Mouse (Mus musculus): ENCODE measurements around the gene Pim3. TPM values are rescaled to one million over a fixed set of nuclear protein-coding genes. Genes with fewer than 3 reads are reported as not detected.

Pim3 gene
- polyA plus RNA-seq, 1 experiment from 2014 or later = 48.6 TPM

GRCm38 (mm10) chr15:88854119-88854968 is 7.6 kb upstream of the Pim3 start:
- Histone ChIP-seq H3K27ac (ENCODE audit: low read depth) (peak overlapping the region; percentile 65; the same call in 1 of the 2 replicates), H3K4me2 (0 out of 2 replicates have a peak overlapping the region, but pooled peaks have one; percentile 7), H3K9ac (no peak overlapping the region), H3K4me3 (ENCODE audit: low read depth, low read length) (no peak overlapping the region), H3K27me3 (ENCODE audit: insufficient read depth, low read length) (no peaks in the 10 kb centered on the region), H3K4me1 (ENCODE audit: insufficient read depth) (peaks cover 23% of the 10 kb centered on the region), H3K9me3 (ENCODE audit: low read depth, low read length) (no peaks in the 10 kb centered on the region), H3K36me3 (ENCODE audit: insufficient read depth) (no peaks in the 10 kb centered on the region)
- TF ChIP-seq CTCF (IDR thresholded peaks at IDR 0.05; ENCODE audit: low read depth) = no peak
- peak; percentile 62 for DNase-seq
- ATAC-seq (ENCODE audit: insufficient read depth) = peak; percentile 25; the same call in 1 of the 2 replicates
- WGBS = 35% methylated on average over 6 of the region's 6 CpGs

DNA sequence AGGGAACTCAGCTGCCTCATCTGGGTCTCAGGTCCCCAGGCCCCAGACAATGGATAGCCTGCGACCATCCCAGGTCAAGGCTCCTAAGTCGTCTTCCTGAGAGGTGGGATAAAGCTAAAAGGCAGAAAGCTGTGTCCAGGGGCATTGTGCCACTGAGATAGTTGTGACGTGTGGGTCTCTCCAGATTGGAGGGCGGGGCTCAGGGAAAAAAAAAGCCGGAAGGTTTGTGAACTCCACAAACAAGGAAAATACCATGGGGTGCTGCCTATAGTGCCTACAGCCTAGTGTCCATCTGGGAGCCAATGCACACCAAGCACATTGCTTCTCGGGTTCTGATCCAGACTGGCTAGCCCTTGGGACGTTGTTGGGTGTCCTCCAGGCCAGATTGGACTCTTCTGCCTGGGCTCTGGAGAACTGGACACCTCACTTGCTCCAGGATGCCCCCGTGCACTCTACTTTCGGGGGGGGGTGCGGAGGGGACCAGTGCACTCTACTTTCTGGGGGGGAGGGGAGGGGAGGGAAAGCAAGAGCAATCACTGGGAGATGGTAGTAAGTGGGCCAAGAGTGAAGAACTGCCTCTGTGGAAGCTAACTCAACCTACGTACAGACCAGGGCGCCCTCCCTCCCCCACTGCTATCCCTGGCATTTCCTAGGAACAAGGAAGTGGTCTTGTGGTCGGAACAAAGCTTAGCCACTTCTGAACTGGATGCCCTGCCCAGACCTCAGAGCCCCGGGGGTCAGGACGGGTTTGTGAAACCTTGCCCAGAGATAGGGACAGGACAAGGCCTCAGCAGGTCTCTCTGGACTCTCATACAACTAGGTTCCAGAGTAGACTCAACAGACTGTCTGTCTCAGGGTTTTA is 6.8 kb upstream of the Pim3 start:
- no peak overlapping the region for H3K9ac ChIP-seq
- no peak overlapping the region for H3K4me3 ChIP-seq (ENCODE audit: low read depth, low read length)
- ATAC-seq (ENCODE audit: insufficient read depth) (no peak), DNase-seq (no peak)
- 59% methylated on average over 15 of the region's 15 CpGs for WGBS
- H3K27me3 ChIP-seq (ENCODE audit: insufficient read depth, low read length) = no peaks in the 10 kb centered on the region
- H3K4me2 ChIP-seq = 0 out of 2 replicates have a peak overlapping the region, but pooled peaks have one; percentile 7
- H3K36me3 ChIP-seq (ENCODE audit: insufficient read depth) = no peaks in the 10 kb centered on the region
- H3K9me3 ChIP-seq (ENCODE audit: low read depth, low read length) = no peaks in the 10 kb centered on the region
- peak overlapping the region; percentile 48; the same call in 1 of the 2 replicates for H3K27ac ChIP-seq (ENCODE audit: low read depth)
- H3K4me1 ChIP-seq (ENCODE audit: insufficient read depth) = peaks cover 23% of the 10 kb centered on the region
- TF ChIP-seq CTCF (IDR thresholded peaks at IDR 0.05; ENCODE audit: low read depth) = no peak

GRCm38 (mm10) chr15:88855896-88856417 is 6.0 kb upstream of the Pim3 start:
- Histone ChIP-seq H3K9ac (no peak overlapping the region), H3K27ac (ENCODE audit: low read depth) (no peak overlapping the region), H3K4me2 (no peak overlapping the region), H3K27me3 (ENCODE audit: insufficient read depth, low read length) (no peaks in the 10 kb centered on the region), H3K4me1 (ENCODE audit: insufficient read depth) (peaks cover 17% of the 10 kb centered on the region), H3K4me3 (ENCODE audit: low read depth, low read length) (no peak overlapping the region), H3K36me3 (ENCODE audit: insufficient read depth) (no peaks in the 10 kb centered on the region), H3K9me3 (ENCODE audit: low read depth, low read length) (no peaks in the 10 kb centered on the region)
- no peak for TF ChIP-seq CTCF (IDR thresholded peaks at IDR 0.05; ENCODE audit: low read depth)
- ATAC-seq (ENCODE audit: insufficient read depth) (no peak), DNase-seq (no peak)
- WGBS = 72% methylated on average over 6 of the region's 6 CpGs

- WGBS = 80% methylated on average over 5 of the region's 5 CpGs
- no peak overlapping the region for H3K9ac ChIP-seq
- H3K4me3 ChIP-seq (ENCODE audit: low read depth, low read length) = no peak overlapping the region
- no peaks in the 10 kb centered on the region for H3K9me3 ChIP-seq (ENCODE audit: low read depth, low read length)
- H3K27me3 ChIP-seq (ENCODE audit: insufficient read depth, low read length) = no peaks in the 10 kb centered on the region
- no peak overlapping the region for H3K4me2 ChIP-seq
- peaks cover 20% of the 10 kb centered on the region for H3K4me1 ChIP-seq (ENCODE audit: insufficient read depth)
- H3K36me3 ChIP-seq (ENCODE audit: insufficient read depth) = no peaks in the 10 kb centered on the region
- no peak for ATAC-seq (ENCODE audit: insufficient read depth)
- H3K27ac ChIP-seq (ENCODE audit: low read depth) = no peak overlapping the region
- no peak for DNase-seq
- no peak for TF ChIP-seq CTCF (IDR thresholded peaks at IDR 0.05; ENCODE audit: low read depth)
These were observed 5.4 kb upstream of the Pim3 start for GRCm38 (mm10) chr15:88856613-88857012.

- H3K9me3 ChIP-seq (ENCODE audit: low read depth, low read length) = no peaks in the 10 kb centered on the region
- DNase-seq (no peak), ATAC-seq (ENCODE audit: insufficient read depth) (no peak)
- H3K4me1 ChIP-seq (ENCODE audit: insufficient read depth) = peaks cover 21% of the 10 kb centered on the region
- WGBS = 89% methylated on average over 7 of the region's 7 CpGs
- no peak overlapping the region for H3K4me2 ChIP-seq
- no peaks in the 10 kb centered on the region for H3K36me3 ChIP-seq (ENCODE audit: insufficient read depth)
- no peaks in the 10 kb centered on the region for H3K27me3 ChIP-seq (ENCODE audit: insufficient read depth, low read length)
- no peak overlapping the region for H3K27ac ChIP-seq (ENCODE audit: low read depth)
- H3K9ac ChIP-seq = no peak overlapping the region
- TF ChIP-seq CTCF (IDR thresholded peaks at IDR 0.05; ENCODE audit: low read depth) = no peak
- no peak overlapping the region for H3K4me3 ChIP-seq (ENCODE audit: low read depth, low read length)
These were observed 4.6 kb upstream of the Pim3 start for GRCm38 (mm10) chr15:88857361-88857760.

DNA sequence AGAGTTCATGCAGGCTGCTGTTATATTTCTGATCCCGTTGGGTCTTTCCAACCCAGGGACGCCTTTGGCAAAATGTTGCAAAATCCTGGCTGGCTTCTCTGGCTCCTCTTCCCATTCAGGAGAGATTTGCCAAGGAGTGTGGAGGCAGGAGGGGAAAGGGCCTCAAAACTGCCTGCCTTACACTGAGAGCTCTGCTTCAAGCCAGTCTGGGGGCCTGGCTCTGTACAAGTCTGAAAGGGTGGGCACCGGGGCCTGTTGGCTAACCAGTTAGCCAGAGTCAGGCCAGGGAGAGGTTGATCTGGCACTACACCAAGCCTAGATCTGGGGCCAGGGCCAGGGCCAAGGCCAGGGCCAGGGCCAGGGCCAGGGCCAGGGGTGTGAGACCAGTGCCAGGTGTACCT is 3.8 kb upstream of the Pim3 start:
- 81% methylated on average over 3 of the region's 3 CpGs for WGBS
- ATAC-seq (ENCODE audit: insufficient read depth) (no peak), DNase-seq (no peak)
- Histone ChIP-seq H3K27ac (ENCODE audit: low read depth) (0 out of 2 replicates have a peak overlapping the region, but pooled peaks have one; percentile 30), H3K27me3 (ENCODE audit: insufficient read depth, low read length) (no peaks in the 10 kb centered on the region), H3K9me3 (ENCODE audit: low read depth, low read length) (no peaks in the 10 kb centered on the region), H3K36me3 (ENCODE audit: insufficient read depth) (no peaks in the 10 kb centered on the region), H3K9ac (no peak overlapping the region), H3K4me2 (no peak overlapping the region), H3K4me3 (ENCODE audit: low read depth, low read length) (no peak overlapping the region), H3K4me1 (ENCODE audit: insufficient read depth) (peaks cover 21% of the 10 kb centered on the region)
- TF ChIP-seq CTCF (IDR thresholded peaks at IDR 0.05; ENCODE audit: low read depth) = no peak
